Mouse (Mus musculus): Measurements from ENCODE around the gene Zmiz1.

- TF ChIP-seq GATA1 (IDR thresholded peaks at IDR 0.05; ENCODE audit: low read length) (no peak), TAL1 (IDR thresholded peaks at IDR 0.05; ENCODE audit: low read length) (no peak)
These were observed 12.1 kb downstream of the Zmiz1 start for GRCm38 (mm10) chr14:25471035-25471434.
